Mouse (Mus musculus) WW6 (cell line): Measurements from ENCODE around the gene Vmn1r4.

Source experiments
- DNase-seq: peaks from one replicate; pipeline ENCODE4 v3.0.0-alpha.2; 2013; ENCODE audit warnings: low read depth, low spot score

Vmn1r4 gene

GRCm38 (mm10) chr6:56916279-56916678 is 7.5 kb upstream of the Vmn1r4 start:
- no peak for DNase-seq

GRCm38 (mm10) chr6:56917578-56918368 is 6.0 kb upstream of the Vmn1r4 start:
- no peak for DNase-seq

GRCm38 (mm10) chr6:56919330-56920044 is 4.3 kb upstream of the Vmn1r4 start:
- DNase-seq: no peak

GRCm38 (mm10) chr6:56920222-56921092 is 3.4 kb upstream of the Vmn1r4 start:
- DNase-seq: no peak

GRCm38 (mm10) chr6:56923331-56923725 is 487 bp upstream of the Vmn1r4 start:
- no peak for DNase-seq

- DNase-seq: no peak
Measured at GRCm38 (mm10) chr6:56931648-56932415, 8.0 kb downstream of the Vmn1r4 start.

GRCm38 (mm10) chr6:56932464-56932863 is 8.6 kb downstream of the Vmn1r4 start:
- DNase-seq: no peak

- DNase-seq: no peak
Measured at GRCm38 (mm10) chr6:56934366-56934765, 10.6 kb downstream of the Vmn1r4 start.

- no peak for DNase-seq
Measured at GRCm38 (mm10) chr6:56956436-56956835, 32.6 kb downstream of the Vmn1r4 start.

GRCm38 (mm10) chr6:56969973-56970372 is 46.2 kb downstream of the Vmn1r4 start, which contains the start of gene Vmn1r5:
Gene Vmn1r5 (plus strand): TSS chr6:56970273.
- no peak for DNase-seq

GRCm38 (mm10) chr6:56996943-56997342 is 73.1 kb downstream of the Vmn1r4 start, which contains the start of gene Vmn1r6:
Gene Vmn1r6 (plus strand): TSS chr6:56997243.
- no peak for DNase-seq
